Mouse (Mus musculus): ENCODE data around the gene Sirpa.
A peak's percentile ranks its signal among the peaks of the same experiment; 100 is the strongest.

DNA sequence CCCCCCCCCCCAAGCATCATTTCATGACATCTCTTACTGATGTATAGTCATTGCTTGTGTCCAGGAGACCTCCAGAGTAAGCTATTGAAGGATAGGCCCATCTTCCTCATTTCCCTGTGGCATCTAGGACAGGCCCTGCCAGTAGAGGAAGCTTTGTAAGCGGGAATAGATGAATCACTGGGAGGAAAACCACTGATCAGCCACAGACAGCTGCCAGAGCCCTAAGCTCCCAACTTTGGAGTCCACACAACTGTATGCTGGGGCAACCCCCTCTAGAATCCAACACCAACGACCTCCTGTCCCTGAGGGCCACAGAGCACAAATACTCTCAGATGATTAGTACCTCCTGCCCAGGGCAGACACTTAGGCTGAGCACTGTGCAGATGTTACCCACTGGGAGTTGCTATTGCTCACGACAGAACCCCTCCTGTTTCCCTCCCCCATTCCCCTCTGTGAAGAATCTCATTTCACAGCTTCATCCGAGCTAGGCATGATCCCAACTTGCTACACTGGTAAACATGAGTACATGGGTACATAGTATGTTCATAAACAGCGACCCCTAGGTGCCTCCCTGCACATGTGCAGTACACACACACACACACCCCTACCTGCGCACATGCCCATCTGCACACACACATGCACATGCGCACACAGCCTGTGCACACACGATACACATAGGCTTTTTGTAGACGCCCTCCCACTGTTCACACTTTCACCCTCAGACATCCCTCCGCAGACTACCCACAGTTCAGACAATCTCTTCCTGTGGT, 9.4 kb downstream of the Sirpa start:
- TF ChIP-seq CTCF (conservative IDR thresholded peaks at IDR 0.05 in 1 of 2, IDR thresholded peaks at IDR 0.05 in 1 of 2; ENCODE audit: low read depth in 2 of 2, low read length in 2 of 2) (peak in 1 of 2 experiments; percentile 14; a peak in 1 of 4 replicates), POLR2A (IDR thresholded peaks at IDR 0.05; ENCODE audit: low read depth, low read length) (no peak), MAZ (IDR thresholded peaks at IDR 0.05; ENCODE audit: low read depth, low read length) (no peak), MEF2A (IDR thresholded peaks at IDR 0.05; ENCODE audit: borderline replicate concordance, low read depth, low read length) (no peak), HCFC1 (IDR thresholded peaks at IDR 0.05; ENCODE audit: low read depth, low read length) (no peak), EP300 (IDR thresholded peaks at IDR 0.05; ENCODE audit: low read length) (no peak), TBP (conservative IDR thresholded peaks at IDR 0.05; ENCODE audit: low read depth, low read length) (no peak), KAT2A (IDR thresholded peaks at IDR 0.05; ENCODE audit: insufficient replicate concordance, low read length) (no peak), USF1 (IDR thresholded peaks at IDR 0.05; ENCODE audit: low read depth, low read length) (no peak), TCF12 (IDR thresholded peaks at IDR 0.05; ENCODE audit: low read depth, low read length) (no peak), MAFK (IDR thresholded peaks at IDR 0.05; ENCODE audit: insufficient replicate concordance, low read length) (no peak), MXI1 (IDR thresholded peaks at IDR 0.05; ENCODE audit: low read depth, low read length) (no peak), POLR2AphosphoS2 (IDR thresholded peaks at IDR 0.05; ENCODE audit: low read depth, low read length) (no peak)
